ENCODE assay signal across 11 mouse cellular contexts in the genomic region with DNA sequence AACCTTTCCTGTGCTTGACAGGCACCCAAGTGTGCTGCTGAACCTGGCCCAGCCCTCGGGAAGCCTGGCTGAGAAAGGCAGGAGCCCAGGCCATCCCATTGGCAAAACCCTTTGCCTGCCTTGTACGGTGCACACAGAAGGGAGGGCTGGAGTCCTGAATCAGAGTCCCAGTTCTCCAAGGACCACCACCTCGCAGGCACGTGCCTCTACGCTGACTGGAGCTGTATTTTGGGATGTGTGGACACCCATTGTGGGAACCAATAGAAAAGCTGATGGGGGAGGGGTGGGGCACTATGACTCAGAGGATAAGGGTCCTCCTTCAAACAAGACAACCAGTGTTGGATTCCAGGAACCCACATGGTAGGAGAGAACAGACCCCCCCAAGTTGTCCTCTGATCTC.
DNase-seq lines count a peak whose midpoint lies in the region; ATAC-seq and TF ChIP-seq lines count a peak whose summit lies in the region.
"Had no signal": no experiment of that assay in that cellular context is flagged by ENCODE, and none has a peak within 500 bp of the region (broad histone marks: within the 10 kb centered on the region; RNA-seq: fewer than 3 reads in every experiment).

No protein-coding gene starts in this region.

- peaks cover 3% of the 10 kb centered on the region for H3K9me3 ChIP-seq in kidney, embryonic 14.5 days (ENCODE audit: control insufficient read depth, low read length)
- no peaks in the 10 kb centered on the region for H3K9me3 ChIP-seq in intestine, embryonic 15.5 days
- no peaks in the 10 kb centered on the region for H3K9me3 ChIP-seq in liver, embryonic 11.5 days (ENCODE audit: control insufficient read depth, low read length)

- H3K27ac ChIP-seq in kidney, embryonic 14.5 days (ENCODE audit: low read depth, low read length) = peak overlapping the region; percentile 99
- peak overlapping the region; percentile 100; the same call in 1 of the 2 replicates for H3K27ac ChIP-seq in intestine, embryonic 15.5 days
- no peak overlapping the region for H3K27ac ChIP-seq in liver, embryonic 11.5 days (ENCODE audit: low read depth, low read length)

- DNase-seq in cerebellum, postnatal 10 days = peak; percentile 33 to 46
- no peak for DNase-seq in kidney, postnatal 14 days
- no peak for DNase-seq in liver, embryonic 11.5 days (ENCODE audit: low spot score)
- no peak for DNase-seq in c-Kit-positive CD71-positive TER-119-positive erythroid progenitor cells, embryonic 14.5 days (ENCODE audit: low spot score)
- DNase-seq: B cell, adult 2 months; heart, adult 18-20 months; thymus, adult 2 months had no signal

- peaks cover 47% of the 10 kb centered on the region for H3K4me1 ChIP-seq in kidney, embryonic 14.5 days (ENCODE audit: control insufficient read depth, insufficient read depth, low read length)
- peaks cover 35% of the 10 kb centered on the region for H3K4me1 ChIP-seq in intestine, embryonic 15.5 days (replicated peaks)
- peaks cover 19% of the 10 kb centered on the region for H3K4me1 ChIP-seq in liver, embryonic 11.5 days (replicated peaks; ENCODE audit: control insufficient read depth, insufficient read depth, low read length)

- H3K79me2 ChIP-seq in C2C12 (ENCODE audit: control insufficient read depth, insufficient read depth) = peaks cover 7% of the 10 kb centered on the region

- WGBS in kidney, embryonic 14.5 days = 67% methylated on average over 5 of the region's 5 CpGs
- WGBS in intestine, embryonic 15.5 days = 71% methylated on average over 5 of the region's 5 CpGs
- WGBS in liver, embryonic 11.5 days = 64% methylated on average over 5 of the region's 5 CpGs

- H3K36me3 ChIP-seq in kidney, embryonic 14.5 days (ENCODE audit: control insufficient read depth, insufficient read depth, low read length) = no peaks in the 10 kb centered on the region
- no peaks in the 10 kb centered on the region for H3K36me3 ChIP-seq in C2C12 (ENCODE audit: control insufficient read depth, insufficient read depth)
- H3K36me3 ChIP-seq in intestine, embryonic 15.5 days = no peaks in the 10 kb centered on the region
- no peaks in the 10 kb centered on the region for H3K36me3 ChIP-seq in liver, embryonic 11.5 days (ENCODE audit: control insufficient read depth, insufficient read depth, low read length)

- no peak overlapping the region for H3K4me2 ChIP-seq in kidney, embryonic 14.5 days (replicated peaks; ENCODE audit: low read depth, low read length)
- no peak overlapping the region for H3K4me2 ChIP-seq in intestine, embryonic 15.5 days (replicated peaks)
- no peak overlapping the region for H3K4me2 ChIP-seq in liver, embryonic 11.5 days

- TF ChIP-seq CTCF in C2C12 (IDR thresholded peaks at IDR 0.05; ENCODE audit: control insufficient read depth, insufficient read depth, insufficient read length) = no peak

- no peak overlapping the region for H3K9ac ChIP-seq in kidney, embryonic 14.5 days (ENCODE audit: low read depth, low read length)
- H3K9ac ChIP-seq in intestine, embryonic 15.5 days = no peak overlapping the region
- no peak overlapping the region for H3K9ac ChIP-seq in liver, embryonic 11.5 days (ENCODE audit: low read depth, low read length)

- no peak for ATAC-seq in cerebellum, adult (ENCODE audit: insufficient number of reproducible peaks, low FRiP score, low TSS enrichment)
- ATAC-seq in kidney, embryonic 14.5 days (ENCODE audit: low FRiP score, low TSS enrichment) = no peak
- ATAC-seq in intestine, embryonic 15.5 days = no peak
- no peak for ATAC-seq in liver, embryonic 11.5 days (replicated peaks; ENCODE audit: low FRiP score)

- no peak overlapping the region for H3ac ChIP-seq in C2C12 (ENCODE audit: control insufficient read depth, insufficient read length, low read depth)

- no peak overlapping the region for H3K4me3 ChIP-seq in kidney, embryonic 14.5 days (ENCODE audit: low read length)
- H3K4me3 ChIP-seq in C2C12 (ENCODE audit: insufficient read depth, poor library complexity, severe bottlenecking) = no peak overlapping the region
- H3K4me3 ChIP-seq in intestine, embryonic 15.5 days (replicated peaks) = no peak overlapping the region
- no peak overlapping the region for H3K4me3 ChIP-seq in liver, embryonic 11.5 days (ENCODE audit: low read depth, low read length)

- no peaks in the 10 kb centered on the region for H3K27me3 ChIP-seq in kidney, embryonic 14.5 days (ENCODE audit: control insufficient read depth, insufficient read depth, low read length)
- no peaks in the 10 kb centered on the region for H3K27me3 ChIP-seq in C2C12 (ENCODE audit: control insufficient read depth, insufficient read depth, insufficient read length)
- no peaks in the 10 kb centered on the region for H3K27me3 ChIP-seq in intestine, embryonic 15.5 days (replicated peaks)
- H3K27me3 ChIP-seq in liver, embryonic 11.5 days (replicated peaks; ENCODE audit: control insufficient read depth, insufficient read depth, low read length) = peaks cover 23% of the 10 kb centered on the region

- no peaks in the 10 kb centered on the region for H3K79me3 ChIP-seq in C2C12 (ENCODE audit: low read depth)

TF ChIP-seq in C2C12, 6 proteins besides CTCF, POLR2A, EP300 and RAD21:
- TF ChIP-seq CEBPB (IDR thresholded peaks at IDR 0.05; ENCODE audit: low read depth) (no peak), USF1 (IDR thresholded peaks at IDR 0.05; ENCODE audit: low read depth) (peak; percentile 22), MYOD1 (IDR thresholded peaks at IDR 0.05; ENCODE audit: control insufficient read depth, insufficient read length, low read depth) (peak; percentile 2), MYOG (IDR thresholded peaks at IDR 0.05; ENCODE audit: control insufficient read depth, extremely low read depth, insufficient read length) (no peak), MAX (IDR thresholded peaks at IDR 0.05) (no peak), FOSL1 (IDR thresholded peaks at IDR 0.05; ENCODE audit: insufficient read depth, low read length, poor library complexity, severe bottlenecking) (no peak)
TF ChIP-seq in C2C12: peak in this region for 2.

Comparison
In these comparisons a context has a peak if more than half of its experiments do, and no peak if none do; other contexts are left out.
1. DNase-seq: peak in cerebellum, postnatal 10 days (2 of 2); none in kidney, postnatal 14 days (single experiment), liver, embryonic 11.5 days (single experiment) and c-Kit-positive CD71-positive TER-119-positive erythroid progenitor cells, embryonic 14.5 days (single experiment).